Mouse (Mus musculus): ENCODE results near the gene C730034F03Rik.

C730034F03Rik gene

GRCm38 (mm10) chr15:89475611-89476474, 46.5 kb downstream of the C730034F03Rik start:
- peak; percentile 96 for DNase-seq

- no peak for DNase-seq
These were observed 47.1 kb downstream of the C730034F03Rik start for GRCm38 (mm10) chr15:89476475-89476815.

- no peak for DNase-seq
These were observed 47.7 kb downstream of the C730034F03Rik start, which contains the start of gene Arsa for GRCm38 (mm10) chr15:89477091-89477491. TSS of gene Arsa (minus strand) at chr15:89477425.

GRCm38 (mm10) chr15:89477806-89478205, 48.4 kb downstream of the C730034F03Rik start:
- DNase-seq: no peak

GRCm38 (mm10) chr15:89478622-89479021, 49.2 kb downstream of the C730034F03Rik start:
- no peak for DNase-seq

Measured in layer of hippocampus, adult 9-11 months (tissue).